Mouse (Mus musculus) C2C12 (cell line): ENCODE results near the gene C130060K24Rik.

Experiments
- CTCF ChIP-seq: IDR thresholded peaks from one replicate; pipeline ENCODE4 v1.5.1; 2011; ENCODE audit not compliant: control insufficient read depth, insufficient read depth, insufficient read length
- MAX ChIP-seq: IDR thresholded peaks from one replicate; pipeline ENCODE4 v1.6.1; 2011; ENCODE audit warnings: mild to moderate bottlenecking, control low read depth
- USF1 ChIP-seq: IDR thresholded peaks from one replicate; pipeline ENCODE4 v1.6.1; 2011; ENCODE audit warnings: low read depth, mild to moderate bottlenecking, control low read depth, moderate library complexity

GRCm38 (mm10) chr6:65375918-65376317 is 5.0 kb upstream of the C130060K24Rik start:
- TF ChIP-seq CTCF (no peak), USF1 (no peak), MAX (no peak)
